Mouse (Mus musculus) forebrain, embryonic 16.5 days (tissue): ENCODE results near the gene Zfp628. TPM values are rescaled to one million over a fixed set of nuclear protein-coding genes. Genes with fewer than 3 reads are reported as not detected.

Source experiments
- ATAC-seq: fragments of 200-750 bp; cut with Nextera tagmentation; 2 replicates; pipeline ENCODE4 v1.8.0; 2017; ENCODE audit warnings: mild to moderate bottlenecking, moderate library complexity
- H3K27ac ChIP-seq: fragments of 300-500 bp; sonication (generic); 2 replicates; pipeline ENCODE4 v1.5.1; 2014; ENCODE audit warnings: low read length, control low read depth
- H3K27me3 ChIP-seq: fragments of 300-500 bp; sonication (generic); replicated peaks from 2 replicates; pipeline ENCODE4 v1.6.1; 2014; ENCODE audit warnings: low read length; ENCODE audit not compliant: control insufficient read depth, insufficient read depth
- H3K36me3 ChIP-seq: fragments of 300-500 bp; sonication (generic); 2 replicates; pipeline ENCODE4 v1.6.1; 2014; ENCODE audit not compliant: control insufficient read depth, insufficient read depth
- H3K4me1 ChIP-seq: fragments of 300-500 bp; sonication (generic); replicated peaks from 2 replicates; pipeline ENCODE4 v1.6.1; 2014; ENCODE audit warnings: low read length; ENCODE audit not compliant: control insufficient read depth, insufficient read depth
- H3K4me2 ChIP-seq: fragments of 300-500 bp; sonication (generic); 2 replicates; pipeline ENCODE4 v1.6.1; 2014; ENCODE audit warnings: mild to moderate bottlenecking, low read length, control low read depth
- H3K4me3 ChIP-seq: fragments of 300-500 bp; sonication (generic); replicated peaks from 2 replicates; pipeline ENCODE4 v1.5.1; 2014; ENCODE audit warnings: mild to moderate bottlenecking, low read length, control low read depth
- H3K9ac ChIP-seq: fragments of 300-500 bp; sonication (generic); replicated peaks from 2 replicates; pipeline ENCODE4 v1.6.1; 2014; ENCODE audit warnings: low read depth, low read length, control low read depth
- H3K9me3 ChIP-seq: fragments of 300-500 bp; sonication (generic); 2 replicates; pipeline ENCODE4 v1.6.1; 2016; ENCODE audit warnings: low read length; ENCODE audit not compliant: control insufficient read depth
- WGBS: fragments of 180-500 bp; shearing (Covaris S2); extraction: QIAGEN DNeasy Blood & Tissue Kit; methylation state at CpG from one replicate; pipeline ENCODE4 v1.1.7; 2014; 5-methylcytosine and 5-hydroxymethylcytosine counted together
- polyA plus RNA-seq: library from polyadenylated mRNA; unstranded; fragments of >200 nt; fragmentation: Nextera tagmentation; extraction: Ambion mirVana; gene quantifications from 2 replicates; pipeline ENCODE4 v1.2.1, GENCODE M21; 2015

Gene Zfp628
- polyA plus RNA-seq, 1 experiment from 2014 or later = 3.9 TPM

DNA sequence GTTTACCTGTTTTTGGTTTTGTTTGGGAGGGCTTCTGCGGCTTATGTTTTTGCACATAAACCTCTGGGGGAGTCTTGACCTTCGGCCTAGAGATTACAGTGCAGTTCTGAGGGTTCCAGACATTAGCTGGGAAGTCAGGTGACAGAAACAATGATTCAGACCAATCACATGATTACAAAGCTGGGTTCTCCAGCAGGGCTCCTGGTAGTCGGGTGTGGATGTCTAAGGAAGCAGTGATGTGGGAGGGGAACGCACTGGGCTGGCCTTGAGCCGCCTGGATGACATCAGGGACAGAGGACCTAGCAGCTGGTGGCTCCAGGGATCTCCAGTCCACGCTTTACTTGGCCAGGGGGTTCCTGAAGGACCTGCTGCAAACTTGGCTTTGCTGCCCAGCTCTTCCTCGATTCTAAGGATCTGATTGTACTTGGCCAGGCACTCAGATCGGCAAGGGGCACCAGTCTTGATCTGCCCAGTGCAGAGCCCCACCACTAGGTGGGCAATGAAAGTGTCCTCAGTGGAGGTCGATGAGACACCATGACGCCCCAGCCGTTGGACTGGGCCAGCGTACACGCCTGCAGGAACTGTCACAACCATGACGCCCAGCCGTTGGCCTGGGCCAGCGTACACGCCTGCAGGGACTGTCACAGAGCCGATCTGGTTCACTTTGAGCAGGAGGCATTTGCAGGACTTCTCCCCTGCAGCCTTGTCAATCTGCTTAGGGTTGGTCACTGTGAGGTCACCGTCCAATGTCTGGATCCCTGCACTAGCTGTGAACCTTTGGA, 35.7 kb downstream of the Zfp628 start:
- no peak overlapping the region for H3K4me3 ChIP-seq
- no peak overlapping the region for H3K27ac ChIP-seq
- no peak overlapping the region for H3K4me2 ChIP-seq
- WGBS = 84% methylated on average over 19 of the region's 19 CpGs
- no peaks in the 10 kb centered on the region for H3K4me1 ChIP-seq
- H3K36me3 ChIP-seq = no peaks in the 10 kb centered on the region
- H3K27me3 ChIP-seq = no peaks in the 10 kb centered on the region
- no peak overlapping the region for H3K9ac ChIP-seq
- ATAC-seq = no peak
- H3K9me3 ChIP-seq = no peaks in the 10 kb centered on the region

DNA sequence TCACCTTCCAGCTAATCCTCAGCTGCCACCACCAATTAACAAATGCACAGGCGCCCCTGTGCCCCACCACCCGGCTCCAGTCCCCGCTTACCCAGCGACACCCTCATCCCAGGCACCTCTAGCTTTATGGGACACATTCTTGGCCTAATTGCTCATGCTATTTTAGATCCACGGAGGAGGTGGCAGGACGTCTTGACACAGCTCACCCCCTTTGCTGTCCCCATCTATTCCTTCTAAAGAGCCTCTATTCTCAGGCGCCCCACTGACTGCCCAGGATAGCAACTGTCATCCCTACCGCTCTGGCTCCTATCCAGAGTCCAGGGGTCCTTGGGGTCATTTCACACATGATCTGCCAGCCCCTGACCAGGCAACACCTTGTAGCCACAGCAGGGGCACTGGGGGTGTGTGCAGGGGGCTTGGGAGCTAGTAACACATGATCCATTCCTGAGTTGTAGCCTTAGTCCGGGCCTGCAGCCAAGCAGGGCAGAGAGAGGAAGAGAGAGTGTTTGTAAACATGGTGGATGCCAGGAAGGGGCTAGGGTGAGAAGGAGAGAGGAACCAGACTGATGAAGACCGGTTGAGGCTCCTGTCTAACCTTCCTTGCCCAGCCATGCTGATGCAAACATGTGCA, 38.9 kb downstream of the Zfp628 start:
- Histone ChIP-seq H3K4me2 (no peak overlapping the region), H3K4me3 (no peak overlapping the region), H3K27me3 (no peaks in the 10 kb centered on the region), H3K4me1 (no peaks in the 10 kb centered on the region), H3K9me3 (no peaks in the 10 kb centered on the region), H3K27ac (no peak overlapping the region), H3K9ac (no peak overlapping the region), H3K36me3 (no peaks in the 10 kb centered on the region)
- ATAC-seq = no peak
- 30% methylated on average over 10 of the region's 10 CpGs for WGBS

DNA sequence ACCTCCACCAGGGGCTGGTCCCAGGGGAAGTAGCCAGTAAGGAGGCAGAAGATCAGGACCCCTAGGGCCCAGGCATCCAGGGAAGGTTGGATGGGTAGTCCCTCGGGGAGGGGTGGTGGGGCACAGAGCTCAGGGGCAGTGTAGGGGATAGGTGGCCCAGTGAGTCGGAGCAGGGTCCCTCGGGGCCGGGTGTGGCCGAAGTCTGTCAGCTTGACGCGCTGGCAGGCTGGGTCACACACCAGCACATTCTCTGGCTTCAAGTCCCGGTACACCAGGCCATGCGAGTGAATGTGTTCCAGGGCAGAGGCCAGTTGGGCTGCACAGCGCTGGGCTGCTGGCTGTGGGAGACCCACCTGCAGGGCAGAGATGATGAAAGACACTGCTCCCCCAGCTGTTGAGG, 42.3 kb downstream of the Zfp628 start:
- Histone ChIP-seq H3K27ac (no peak overlapping the region), H3K9me3 (no peaks in the 10 kb centered on the region), H3K36me3 (no peaks in the 10 kb centered on the region), H3K4me2 (no peak overlapping the region), H3K4me1 (no peaks in the 10 kb centered on the region), H3K27me3 (no peaks in the 10 kb centered on the region), H3K4me3 (no peak overlapping the region), H3K9ac (no peak overlapping the region)
- 91% methylated on average over 10 of the region's 10 CpGs for WGBS
- ATAC-seq = no peak

DNA sequence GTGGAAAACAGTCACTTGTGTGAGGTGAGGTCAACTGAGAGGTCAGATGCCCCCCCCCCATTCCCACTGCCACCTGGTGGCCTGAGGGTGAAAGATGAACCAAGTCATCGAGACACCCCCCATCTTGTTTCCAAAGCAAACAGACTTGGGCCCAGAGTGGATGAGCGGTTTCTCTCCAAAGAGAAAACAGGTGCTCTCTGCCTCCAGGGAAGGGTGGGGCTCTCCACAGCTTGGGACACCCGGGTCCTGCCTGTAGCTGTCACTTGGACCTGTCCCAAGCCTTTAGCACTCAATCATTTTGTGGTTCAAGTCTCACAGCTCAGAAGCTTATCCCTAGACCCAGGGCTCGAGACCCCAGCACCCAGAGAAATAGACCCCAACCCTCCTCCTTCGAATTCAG, 48.5 kb downstream of the Zfp628 start:
- no peak for ATAC-seq
- no peak overlapping the region for H3K27ac ChIP-seq
- H3K4me1 ChIP-seq = no peaks in the 10 kb centered on the region
- H3K4me2 ChIP-seq = no peak overlapping the region
- H3K9me3 ChIP-seq = no peaks in the 10 kb centered on the region
- no peaks in the 10 kb centered on the region for H3K36me3 ChIP-seq
- 87% methylated on average over 5 of the region's 5 CpGs for WGBS
- H3K9ac ChIP-seq = no peak overlapping the region
- no peaks in the 10 kb centered on the region for H3K27me3 ChIP-seq
- H3K4me3 ChIP-seq = no peak overlapping the region

DNA sequence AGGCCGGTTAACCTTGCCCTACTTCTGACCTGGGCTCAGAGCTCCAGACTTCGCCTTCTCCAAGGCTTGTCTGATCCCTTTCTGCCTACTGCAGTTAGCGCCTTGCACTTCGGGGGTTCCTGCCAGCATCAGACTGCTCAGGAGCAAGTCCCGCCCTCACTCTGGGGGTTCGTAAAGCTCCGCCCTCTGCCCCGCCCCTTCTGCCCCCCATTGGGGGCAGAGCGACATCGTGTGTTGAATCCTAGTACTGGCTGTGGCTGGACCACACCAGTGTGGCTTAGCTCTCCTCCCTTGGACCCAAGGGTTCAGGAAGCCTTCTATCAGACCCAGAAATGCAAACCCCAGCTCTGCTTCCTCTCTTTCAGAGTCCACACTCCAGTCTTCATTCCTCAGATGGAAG, 49.3 kb downstream of the Zfp628 start, which contains the start of gene Sbk2:
Sbk2 (minus strand) TSS at position 135 of the 400 bp plus-strand sequence.
- Histone ChIP-seq H3K4me2 (no peak within 1 kb of the TSS), H3K4me1 (no peaks in the 10 kb centered on the region), H3K9ac (no peak within 1 kb of the TSS), H3K4me3 (no peak within 1 kb of the TSS), H3K27ac (no peak within 1 kb of the TSS), H3K27me3 (no peaks in the 10 kb centered on the region), H3K36me3 (no peaks in the 10 kb centered on the region), H3K9me3 (no peaks in the 10 kb centered on the region)
- ATAC-seq = peak; percentile 80
- 8% methylated on average over 10 of the region's 10 CpGs for WGBS

DNA sequence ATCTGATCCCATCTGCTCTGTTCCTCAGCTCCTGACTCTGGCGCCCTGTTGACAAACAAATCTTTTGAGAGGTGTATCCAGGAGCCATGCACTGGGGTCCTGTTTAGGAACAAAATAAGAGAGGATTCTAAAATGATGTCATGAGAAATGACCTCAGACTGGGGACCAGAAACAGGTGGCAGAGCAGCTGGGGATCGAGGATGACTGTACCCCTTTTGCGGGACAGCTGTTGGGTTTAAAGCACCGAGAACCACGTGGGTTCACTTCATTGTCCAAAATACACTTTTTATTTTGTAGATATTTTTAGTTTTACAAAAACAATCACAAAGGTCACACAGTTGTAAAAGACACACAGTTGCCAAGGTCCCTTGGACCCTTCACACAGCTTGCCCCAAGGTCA, 50.0 kb downstream of the Zfp628 start:
- no peaks in the 10 kb centered on the region for H3K27me3 ChIP-seq
- H3K9me3 ChIP-seq = no peaks in the 10 kb centered on the region
- no peak overlapping the region for H3K9ac ChIP-seq
- no peak overlapping the region for H3K4me2 ChIP-seq
- no peak for ATAC-seq
- H3K4me1 ChIP-seq = no peaks in the 10 kb centered on the region
- no peak overlapping the region for H3K27ac ChIP-seq
- H3K36me3 ChIP-seq = no peaks in the 10 kb centered on the region
- H3K4me3 ChIP-seq = no peak overlapping the region
- WGBS = 87% methylated on average over 5 of the region's 5 CpGs

DNA sequence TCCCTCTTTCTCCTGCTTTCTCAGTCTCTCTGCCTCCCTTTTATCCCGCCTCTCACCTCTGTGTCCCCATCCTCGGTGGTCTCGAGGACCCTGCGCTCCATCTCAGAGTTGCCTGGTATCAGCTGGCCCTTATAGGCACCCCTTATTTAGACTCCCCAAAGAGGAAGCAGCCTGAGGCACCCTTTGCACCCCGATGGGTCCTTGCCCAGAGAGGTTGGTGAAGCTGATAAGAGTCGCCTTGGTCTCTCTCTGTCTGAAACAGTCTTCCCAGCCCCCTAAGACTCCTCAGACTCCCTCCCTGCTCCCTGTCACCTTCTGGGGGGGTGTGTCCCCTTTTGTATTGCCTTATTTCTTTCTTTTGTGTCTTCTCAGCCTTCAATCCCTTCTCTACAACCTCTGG, 56.1 kb downstream of the Zfp628 start, which contains the start of gene Sbk3:
Sbk3 (minus strand) TSS at position 101 of the 400 bp plus-strand sequence.
- Histone ChIP-seq H3K36me3 (no peaks in the 10 kb centered on the region), H3K27me3 (no peaks in the 10 kb centered on the region), H3K27ac (no peak within 1 kb of the TSS), H3K9ac (no peak within 1 kb of the TSS), H3K9me3 (no peaks in the 10 kb centered on the region), H3K4me3 (no peak within 1 kb of the TSS), H3K4me2 (no peak within 1 kb of the TSS), H3K4me1 (no peaks in the 10 kb centered on the region)
- 40% methylated on average over 6 of the region's 6 CpGs for WGBS
- ATAC-seq = no peak

Other genes starting within 250 kb of the Zfp628 start
- 136 and 156 TPM in 2 replicates for gene Hspbp1, start 230.1 kb upstream of the Zfp628 start, polyA plus RNA-seq
- 5.9 and 7.9 TPM in 2 replicates for gene Brsk1, start 224.6 kb upstream of the Zfp628 start, polyA plus RNA-seq
- gene Tmem150b, start 190.0 kb upstream of the Zfp628 start, polyA plus RNA-seq = 0.11 and 0.33 TPM in 2 replicates
- 60.0 and 66.9 TPM in 2 replicates for gene Kmt5c, start 175.1 kb upstream of the Zfp628 start, polyA plus RNA-seq
- gene Cox6b2, start 162.1 kb upstream of the Zfp628 start, polyA plus RNA-seq = 6.6 and 12.1 TPM in 2 replicates
- not detected in 2 replicates for gene Fam71e2, start 143.9 kb upstream of the Zfp628 start, polyA plus RNA-seq
- 0.53 and 1.1 TPM in 2 replicates for gene Il11, start 132.4 kb upstream of the Zfp628 start, polyA plus RNA-seq
- gene Tmem190, start 132.3 kb upstream of the Zfp628 start, polyA plus RNA-seq = not detected in 2 replicates
- 3.3 and 4.1 TPM in 2 replicates for gene Tmem238, start 125.6 kb upstream of the Zfp628 start, polyA plus RNA-seq
- 173 and 179 TPM in 2 replicates for gene Rpl28, start 122.3 kb upstream of the Zfp628 start, polyA plus RNA-seq
- 291 and 311 TPM in 2 replicates for gene Ube2s, start 102.6 kb upstream of the Zfp628 start, polyA plus RNA-seq
- 8.7 and 13.2 TPM in 2 replicates for gene Shisa7, start 70.5 kb upstream of the Zfp628 start, polyA plus RNA-seq
- gene Isoc2b, start 45.0 kb upstream of the Zfp628 start, polyA plus RNA-seq = 3.2 and 4.3 TPM in 2 replicates
- gene Isoc2a, start 38.1 kb upstream of the Zfp628 start, polyA plus RNA-seq = 0.52 and 0.92 TPM in 2 replicates
- 0.25 and 0.60 TPM in 2 replicates for gene Gm36210, start 8.7 kb upstream of the Zfp628 start, polyA plus RNA-seq
- 32.0 and 38.3 TPM in 2 replicates for gene Nat14, start 6.8 kb downstream of the Zfp628 start, polyA plus RNA-seq
- gene Ssc5d, start 10.6 kb downstream of the Zfp628 start, polyA plus RNA-seq = 0.34 and 0.39 TPM in 2 replicates
- not detected in 2 replicates for gene Sbk2, start 49.2 kb downstream of the Zfp628 start, polyA plus RNA-seq
- 0.84 and 0.91 TPM in 2 replicates for gene Sbk3, start 56.0 kb downstream of the Zfp628 start, polyA plus RNA-seq
- gene Zfp579, start 80.9 kb downstream of the Zfp628 start, polyA plus RNA-seq = 58.4 and 62.2 TPM in 2 replicates
- gene Zfp524, start 99.2 kb downstream of the Zfp628 start, polyA plus RNA-seq = 10.3 and 11.3 TPM in 2 replicates
- gene Fiz1, start 99.5 kb downstream of the Zfp628 start, polyA plus RNA-seq = 43.7 and 46.1 TPM in 2 replicates
- gene Gm44973, start 100.3 kb downstream of the Zfp628 start, polyA plus RNA-seq = 0.91 TPM in 1 of 2 replicates, not detected in the other
- 5.9 and 6.5 TPM in 2 replicates for gene Zfp865, start 105.2 kb downstream of the Zfp628 start, polyA plus RNA-seq
- 50.5 and 59.1 TPM in 2 replicates for gene Ccdc106, start 105.3 kb downstream of the Zfp628 start, polyA plus RNA-seq
- gene 4632433K11Rik, start 118.9 kb downstream of the Zfp628 start, polyA plus RNA-seq = not detected in 2 replicates
- 8.0 and 9.5 TPM in 2 replicates for gene Zfp784, start 123.2 kb downstream of the Zfp628 start, polyA plus RNA-seq
- gene Zfp580, start 136.3 kb downstream of the Zfp628 start, polyA plus RNA-seq = 52.7 and 62.4 TPM in 2 replicates
- 125 and 128 TPM in 2 replicates for gene U2af2, start 146.9 kb downstream of the Zfp628 start, polyA plus RNA-seq
- gene Epn1, start 165.0 kb downstream of the Zfp628 start, polyA plus RNA-seq = 97.9 and 104 TPM in 2 replicates
- gene Rfpl4, start 201.7 kb downstream of the Zfp628 start, polyA plus RNA-seq = 0.14 TPM in 1 of 2 replicates, not detected in the other
- gene Rasl2-9, start 210.7 kb downstream of the Zfp628 start, polyA plus RNA-seq = 0.32 TPM in 1 of 2 replicates, not detected in the other
- not detected in 2 replicates for gene Vmn1r55, start 234.5 kb downstream of the Zfp628 start, polyA plus RNA-seq